Mouse (Mus musculus): ENCODE measurements around the gene Inhbb. TPM values are rescaled to one million over a fixed set of nuclear protein-coding genes. Genes with fewer than 3 reads are reported as not detected.

Inhbb gene
- polyA plus RNA-seq, 1 experiment from 2014 or later = 0.63 TPM

DNA sequence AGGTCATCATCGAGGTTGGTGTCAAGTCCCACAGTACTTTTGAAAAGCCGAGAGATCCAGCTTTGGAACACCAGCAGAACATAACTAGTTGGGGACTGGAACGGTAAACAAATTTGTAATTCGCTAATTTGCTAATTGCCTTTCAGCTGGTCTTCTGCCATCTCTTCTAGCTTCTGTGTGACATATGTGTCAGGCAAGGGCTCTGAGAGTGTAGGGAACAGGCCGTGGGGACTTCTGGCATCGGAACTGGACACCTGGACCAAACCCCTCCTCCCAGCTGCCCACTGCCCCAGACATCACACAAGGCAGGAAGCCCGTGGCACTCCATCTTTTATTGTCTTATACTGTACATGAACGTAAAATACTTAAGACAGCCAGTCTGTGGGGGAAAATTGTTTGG, 6.9 kb downstream of the Inhbb start:
- peaks cover 27% of the 10 kb centered on the region for H3K27me3 ChIP-seq (ENCODE audit: control insufficient read depth, insufficient read depth, low read length)
- H3K4me3 ChIP-seq (ENCODE audit: low read depth, low read length) = no peak overlapping the region
- no peaks in the 10 kb centered on the region for H3K36me3 ChIP-seq (ENCODE audit: control insufficient read depth, insufficient read depth, low read length)
- no peak overlapping the region for H3K27ac ChIP-seq (ENCODE audit: low read depth, low read length)
- WGBS = 88% methylated on average over 8 of the region's 8 CpGs
- ATAC-seq (replicated peaks; ENCODE audit: low FRiP score) (no peak), DNase-seq (ENCODE audit: low spot score) (no peak)
- H3K4me2 ChIP-seq (ENCODE audit: low read depth, low read length, severe bottlenecking) = no peak overlapping the region
- no peak overlapping the region for H3K9ac ChIP-seq (ENCODE audit: low read length)
- H3K9me3 ChIP-seq (ENCODE audit: control insufficient read depth, low read length) = no peaks in the 10 kb centered on the region
- H3K4me1 ChIP-seq (replicated peaks; ENCODE audit: control insufficient read depth, insufficient read depth, low read length) = no peaks in the 10 kb centered on the region

DNA sequence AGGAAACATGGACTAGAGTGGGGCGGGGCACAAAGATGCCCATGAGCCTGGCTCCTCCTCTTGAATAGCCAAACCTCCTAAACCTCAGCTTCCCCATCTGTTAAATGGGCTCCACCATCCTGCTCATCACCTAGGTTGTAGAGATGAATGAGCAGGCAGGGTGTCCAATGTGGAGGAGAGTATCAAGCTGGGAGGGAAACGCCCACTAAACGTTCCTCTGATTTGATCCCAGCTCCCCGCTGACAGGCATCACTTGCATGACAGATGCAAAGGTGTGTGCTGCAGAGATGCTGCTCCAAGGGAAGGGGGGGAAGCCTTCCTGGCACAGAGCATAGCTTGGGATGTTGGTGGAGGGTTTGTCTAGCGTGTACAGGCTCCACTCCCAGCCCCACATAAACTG, 11.4 kb downstream of the Inhbb start:
- Histone ChIP-seq H3K36me3 (ENCODE audit: control insufficient read depth, insufficient read depth, low read length) (no peaks in the 10 kb centered on the region), H3K4me1 (replicated peaks; ENCODE audit: control insufficient read depth, insufficient read depth, low read length) (0 out of 2 replicates have a peak, but pooled peaks cover 2% of the 10 kb centered on the region), H3K9me3 (ENCODE audit: control insufficient read depth, low read length) (no peaks in the 10 kb centered on the region), H3K27me3 (ENCODE audit: control insufficient read depth, insufficient read depth, low read length) (no peaks in the 10 kb centered on the region), H3K4me3 (ENCODE audit: low read depth, low read length) (no peak overlapping the region), H3K27ac (ENCODE audit: low read depth, low read length) (no peak overlapping the region), H3K9ac (ENCODE audit: low read length) (no peak overlapping the region), H3K4me2 (ENCODE audit: low read depth, low read length, severe bottlenecking) (no peak overlapping the region)
- 79% methylated on average over 5 of the region's 5 CpGs for WGBS
- ATAC-seq (replicated peaks; ENCODE audit: low FRiP score) (no peak), DNase-seq (ENCODE audit: low spot score) (no peak)

DNA sequence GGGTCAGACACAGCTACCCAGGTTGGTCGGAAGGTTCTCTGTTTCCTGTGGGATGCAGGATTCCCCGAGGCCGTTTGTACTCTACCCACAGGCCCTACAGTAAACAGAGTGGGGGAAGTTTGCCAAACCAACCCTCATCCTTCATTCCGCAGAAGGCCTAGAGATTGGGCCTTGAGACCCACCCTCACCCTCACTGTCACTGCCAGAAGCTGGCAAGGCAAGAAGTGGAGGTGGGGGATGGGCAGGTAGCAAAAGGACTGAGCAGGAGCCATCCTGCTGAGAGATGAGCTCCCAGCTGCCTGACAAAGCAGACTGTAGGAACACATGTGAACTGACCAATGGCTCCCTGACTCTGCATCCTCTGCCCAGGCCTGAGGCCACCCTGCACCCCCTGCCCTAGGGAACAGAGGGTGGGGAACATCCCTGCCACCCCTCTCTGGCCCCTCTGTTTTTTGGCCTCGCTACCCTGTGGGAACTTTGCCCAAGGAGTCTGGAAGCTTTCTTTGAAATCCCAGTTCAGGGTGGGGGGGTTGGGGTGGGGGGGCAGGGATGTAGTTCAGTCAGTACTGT, 12.4 kb downstream of the Inhbb start:
- Histone ChIP-seq H3K36me3 (ENCODE audit: control insufficient read depth, insufficient read depth, low read length) (no peaks in the 10 kb centered on the region), H3K4me2 (ENCODE audit: low read depth, low read length, severe bottlenecking) (no peak overlapping the region), H3K27ac (ENCODE audit: low read depth, low read length) (no peak overlapping the region), H3K27me3 (ENCODE audit: control insufficient read depth, insufficient read depth, low read length) (no peaks in the 10 kb centered on the region), H3K4me1 (replicated peaks; ENCODE audit: control insufficient read depth, insufficient read depth, low read length) (0 out of 2 replicates have a peak, but pooled peaks cover 2% of the 10 kb centered on the region), H3K9ac (ENCODE audit: low read length) (no peak overlapping the region), H3K9me3 (ENCODE audit: control insufficient read depth, low read length) (no peaks in the 10 kb centered on the region), H3K4me3 (ENCODE audit: low read depth, low read length) (no peak overlapping the region)
- ATAC-seq (replicated peaks; ENCODE audit: low FRiP score) (no peak), DNase-seq (ENCODE audit: low spot score) (no peak)
- 64% methylated on average over 5 of the region's 5 CpGs for WGBS

DNA sequence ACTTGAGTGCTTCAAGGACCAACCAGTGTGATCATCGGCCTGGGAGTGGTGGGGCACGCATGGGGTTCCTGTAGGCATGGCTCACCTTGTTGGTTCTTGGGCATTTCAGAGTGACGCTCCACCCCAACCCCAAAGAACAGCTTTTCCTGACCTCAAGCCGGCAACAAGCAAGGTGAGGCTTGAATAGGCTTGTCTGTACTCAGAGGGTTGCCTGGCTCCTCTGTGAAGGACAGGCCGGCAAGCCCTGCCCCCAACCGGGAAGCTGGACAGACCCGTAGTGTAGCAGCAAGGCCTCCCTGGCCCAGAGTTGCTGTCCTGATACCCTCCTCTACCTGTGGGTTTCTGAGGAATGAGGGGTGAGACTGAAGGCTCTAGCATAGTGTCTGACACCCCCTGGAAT, 12.9 kb downstream of the Inhbb start:
- H3K27me3 ChIP-seq (ENCODE audit: control insufficient read depth, insufficient read depth, low read length) = no peaks in the 10 kb centered on the region
- WGBS = 66% methylated on average over 7 of the region's 7 CpGs
- H3K9me3 ChIP-seq (ENCODE audit: control insufficient read depth, low read length) = no peaks in the 10 kb centered on the region
- no peak overlapping the region for H3K9ac ChIP-seq (ENCODE audit: low read length)
- no peak overlapping the region for H3K4me3 ChIP-seq (ENCODE audit: low read depth, low read length)
- no peak for ATAC-seq (replicated peaks; ENCODE audit: low FRiP score)
- 0 out of 2 replicates have a peak, but pooled peaks cover 2% of the 10 kb centered on the region for H3K4me1 ChIP-seq (replicated peaks; ENCODE audit: control insufficient read depth, insufficient read depth, low read length)
- no peak for DNase-seq (ENCODE audit: low spot score)
- H3K27ac ChIP-seq (ENCODE audit: low read depth, low read length) = no peak overlapping the region
- no peak overlapping the region for H3K4me2 ChIP-seq (ENCODE audit: low read depth, low read length, severe bottlenecking)
- H3K36me3 ChIP-seq (ENCODE audit: control insufficient read depth, insufficient read depth, low read length) = no peaks in the 10 kb centered on the region

DNA sequence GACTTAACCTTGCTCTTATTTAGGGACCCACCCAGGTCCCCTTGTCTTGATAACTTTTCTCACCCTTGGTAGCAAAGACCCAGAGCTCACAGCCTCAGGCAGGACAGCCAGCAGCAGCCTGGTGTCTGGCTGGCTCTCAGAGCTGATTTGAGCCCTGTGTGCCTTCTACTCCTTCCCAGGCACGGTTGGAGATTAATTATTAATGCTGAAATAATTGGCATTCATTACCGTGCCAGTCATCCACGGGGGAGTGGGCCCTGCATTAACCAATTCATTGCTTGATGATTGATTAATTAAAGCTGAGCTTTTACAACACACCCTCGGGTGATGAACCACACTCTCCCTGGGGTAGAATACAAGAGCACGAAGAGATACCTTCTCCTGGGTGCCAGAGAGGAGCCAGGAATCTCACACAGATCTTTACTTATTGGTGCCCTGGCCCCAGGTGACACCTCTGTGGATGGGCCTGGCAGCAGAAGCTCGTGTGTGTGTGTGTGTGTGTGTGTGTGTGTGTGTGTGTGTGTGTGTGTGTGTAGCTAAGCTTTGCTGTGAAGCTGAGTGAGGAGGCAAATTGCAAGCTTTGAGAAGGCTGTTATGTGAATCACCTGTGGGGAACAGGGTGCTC, 14.2 kb downstream of the Inhbb start:
- Histone ChIP-seq H3K4me1 (replicated peaks; ENCODE audit: control insufficient read depth, insufficient read depth, low read length) (0 out of 2 replicates have a peak, but pooled peaks cover 2% of the 10 kb centered on the region), H3K4me3 (ENCODE audit: low read depth, low read length) (no peak overlapping the region), H3K27me3 (ENCODE audit: control insufficient read depth, insufficient read depth, low read length) (no peaks in the 10 kb centered on the region), H3K36me3 (ENCODE audit: control insufficient read depth, insufficient read depth, low read length) (no peaks in the 10 kb centered on the region), H3K9ac (ENCODE audit: low read length) (no peak overlapping the region), H3K4me2 (ENCODE audit: low read depth, low read length, severe bottlenecking) (no peak overlapping the region), H3K27ac (ENCODE audit: low read depth, low read length) (no peak overlapping the region), H3K9me3 (ENCODE audit: control insufficient read depth, low read length) (no peaks in the 10 kb centered on the region)
- DNase-seq (ENCODE audit: low spot score) (no peak), ATAC-seq (replicated peaks; ENCODE audit: low FRiP score) (peak; percentile 49; the same call in 1 of the 2 replicates)
- WGBS = 33% methylated on average over 6 of the region's 6 CpGs

DNA sequence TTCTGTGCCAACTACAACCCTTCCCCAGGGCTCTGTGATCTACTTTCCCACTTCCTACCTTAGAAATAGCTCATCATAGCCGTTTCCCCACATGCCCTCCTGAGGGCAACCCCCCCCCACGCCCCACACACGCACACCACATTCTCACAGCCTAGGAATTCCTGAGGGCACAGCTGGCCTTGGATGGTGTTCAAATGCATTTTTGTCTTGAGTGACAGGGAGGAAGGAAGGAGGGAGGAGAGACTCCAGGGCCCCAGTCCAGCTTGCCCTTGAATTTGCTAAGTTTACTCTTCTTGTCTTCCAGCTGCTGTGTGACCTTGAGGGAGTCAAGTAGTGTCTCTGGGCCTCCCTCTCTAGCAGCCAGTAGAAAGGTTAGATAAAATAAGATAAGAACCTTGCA, 17.2 kb downstream of the Inhbb start:
- H3K9ac ChIP-seq (ENCODE audit: low read length) = no peak overlapping the region

DNA sequence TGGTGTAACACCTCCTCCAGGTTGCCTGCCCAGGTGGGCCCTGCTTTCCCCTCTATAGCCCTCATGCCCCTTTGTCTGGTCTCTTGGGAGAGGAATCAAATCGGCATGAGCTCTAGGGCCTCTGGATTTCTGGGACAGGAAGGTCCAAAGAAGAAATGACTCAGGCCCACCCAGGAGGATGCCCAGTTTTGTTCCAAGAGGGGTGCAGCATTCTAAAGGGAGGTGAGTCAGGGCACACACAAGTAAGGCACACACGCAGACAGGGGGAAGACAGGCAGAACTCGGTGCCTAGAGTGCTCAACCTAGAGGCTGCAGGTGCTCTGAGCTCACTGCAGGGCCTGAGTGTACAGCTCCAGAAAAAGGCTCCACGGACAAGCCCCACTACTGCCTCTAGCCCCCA, 17.7 kb downstream of the Inhbb start:
- Histone ChIP-seq H3K36me3 (ENCODE audit: control insufficient read depth, insufficient read depth, low read length) (no peaks in the 10 kb centered on the region), H3K9ac (ENCODE audit: low read length) (no peak overlapping the region), H3K27me3 (ENCODE audit: control insufficient read depth, insufficient read depth, low read length) (no peaks in the 10 kb centered on the region), H3K4me1 (replicated peaks; ENCODE audit: control insufficient read depth, insufficient read depth, low read length) (no peaks in the 10 kb centered on the region), H3K4me3 (ENCODE audit: low read depth, low read length) (no peak overlapping the region), H3K27ac (ENCODE audit: low read depth, low read length) (no peak overlapping the region), H3K4me2 (ENCODE audit: low read depth, low read length, severe bottlenecking) (no peak overlapping the region), H3K9me3 (ENCODE audit: control insufficient read depth, low read length) (no peaks in the 10 kb centered on the region)
- no peak for DNase-seq (ENCODE audit: low spot score)
- no peak for ATAC-seq (replicated peaks; ENCODE audit: low FRiP score)
- 89% methylated on average over 4 of the region's 4 CpGs for WGBS

More for the DNA sequence above, 17.2 kb downstream of the Inhbb start:
- H3K9me3 ChIP-seq (ENCODE audit: control insufficient read depth, low read length) = no peaks in the 10 kb centered on the region
- no peak overlapping the region for H3K4me3 ChIP-seq (ENCODE audit: low read depth, low read length)
- DNase-seq (ENCODE audit: low spot score) (no peak), ATAC-seq (replicated peaks; ENCODE audit: low FRiP score) (no peak)
- no peaks in the 10 kb centered on the region for H3K36me3 ChIP-seq (ENCODE audit: control insufficient read depth, insufficient read depth, low read length)
- H3K4me1 ChIP-seq (replicated peaks; ENCODE audit: control insufficient read depth, insufficient read depth, low read length) = 0 out of 2 replicates have a peak, but pooled peaks cover 2% of the 10 kb centered on the region
- 60% methylated on average over 3 of the region's 3 CpGs for WGBS
- H3K4me2 ChIP-seq (ENCODE audit: low read depth, low read length, severe bottlenecking) = no peak overlapping the region
- H3K27ac ChIP-seq (ENCODE audit: low read depth, low read length) = no peak overlapping the region
- no peaks in the 10 kb centered on the region for H3K27me3 ChIP-seq (ENCODE audit: control insufficient read depth, insufficient read depth, low read length)

DNA sequence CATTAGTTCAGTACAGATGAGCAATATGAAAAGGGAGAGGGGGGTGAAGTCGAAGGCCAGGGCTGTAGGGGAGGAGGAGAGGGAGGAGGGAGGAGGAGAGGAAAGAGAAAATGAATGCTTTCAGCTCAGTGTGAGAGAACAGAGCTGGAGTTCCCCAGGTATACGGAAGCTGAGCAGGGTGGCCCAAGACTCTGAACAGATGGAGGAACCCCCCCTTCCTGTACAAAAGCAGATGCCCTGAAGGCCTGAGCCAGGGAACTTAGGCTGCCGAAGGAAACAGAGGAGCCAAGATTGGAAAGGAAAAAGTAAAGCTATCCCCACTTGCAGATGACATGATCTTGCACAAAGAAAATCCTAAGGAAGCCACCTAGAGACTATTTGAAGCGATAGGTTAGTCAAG, 20.8 kb downstream of the Inhbb start:
- H3K4me3 ChIP-seq (ENCODE audit: low read depth, low read length) = no peak overlapping the region
- DNase-seq (ENCODE audit: low spot score) (no peak), ATAC-seq (replicated peaks; ENCODE audit: low FRiP score) (no peak)
- no peaks in the 10 kb centered on the region for H3K36me3 ChIP-seq (ENCODE audit: control insufficient read depth, insufficient read depth, low read length)
- H3K9ac ChIP-seq (ENCODE audit: low read length) = no peak overlapping the region
- no peaks in the 10 kb centered on the region for H3K4me1 ChIP-seq (replicated peaks; ENCODE audit: control insufficient read depth, insufficient read depth, low read length)
- H3K4me2 ChIP-seq (ENCODE audit: low read depth, low read length, severe bottlenecking) = no peak overlapping the region
- WGBS = 71% methylated on average over 4 of the region's 4 CpGs
- H3K9me3 ChIP-seq (ENCODE audit: control insufficient read depth, low read length) = no peaks in the 10 kb centered on the region
- no peak overlapping the region for H3K27ac ChIP-seq (ENCODE audit: low read depth, low read length)
- no peaks in the 10 kb centered on the region for H3K27me3 ChIP-seq (ENCODE audit: control insufficient read depth, insufficient read depth, low read length)

DNA sequence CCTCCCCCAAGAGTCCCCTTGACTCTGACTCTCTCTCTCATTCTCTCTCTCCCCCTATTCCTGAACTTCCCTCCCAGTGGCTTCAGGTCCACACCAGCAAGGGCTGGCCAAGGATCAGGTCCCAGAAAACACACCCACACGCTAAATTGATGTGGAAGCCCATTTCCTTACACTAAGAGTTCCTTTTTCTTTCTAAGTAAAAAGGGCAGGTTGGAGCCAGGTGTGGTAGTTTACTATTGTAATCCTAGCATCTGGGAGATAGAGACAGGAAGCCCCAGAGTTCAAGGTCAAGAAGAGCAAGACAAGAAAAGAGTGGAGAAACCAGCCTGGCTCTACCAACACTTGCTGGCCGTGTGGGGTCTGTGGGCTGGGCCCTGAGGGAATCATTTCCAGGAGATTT, 23.4 kb downstream of the Inhbb start:
- Histone ChIP-seq H3K9me3 (ENCODE audit: control insufficient read depth, low read length) (no peaks in the 10 kb centered on the region), H3K27me3 (ENCODE audit: control insufficient read depth, insufficient read depth, low read length) (no peaks in the 10 kb centered on the region), H3K4me1 (replicated peaks; ENCODE audit: control insufficient read depth, insufficient read depth, low read length) (no peaks in the 10 kb centered on the region), H3K36me3 (ENCODE audit: control insufficient read depth, insufficient read depth, low read length) (no peaks in the 10 kb centered on the region), H3K27ac (ENCODE audit: low read depth, low read length) (no peak overlapping the region), H3K4me2 (ENCODE audit: low read depth, low read length, severe bottlenecking) (no peak overlapping the region), H3K4me3 (ENCODE audit: low read depth, low read length) (no peak overlapping the region), H3K9ac (ENCODE audit: low read length) (no peak overlapping the region)
- ATAC-seq (replicated peaks; ENCODE audit: low FRiP score) (no peak), DNase-seq (ENCODE audit: low spot score) (no peak)
- WGBS = 90% methylated on average over 2 of the region's 2 CpGs
